Comparison of ENCODE assay signal across 16 mouse cellular contexts in the genomic region with DNA sequence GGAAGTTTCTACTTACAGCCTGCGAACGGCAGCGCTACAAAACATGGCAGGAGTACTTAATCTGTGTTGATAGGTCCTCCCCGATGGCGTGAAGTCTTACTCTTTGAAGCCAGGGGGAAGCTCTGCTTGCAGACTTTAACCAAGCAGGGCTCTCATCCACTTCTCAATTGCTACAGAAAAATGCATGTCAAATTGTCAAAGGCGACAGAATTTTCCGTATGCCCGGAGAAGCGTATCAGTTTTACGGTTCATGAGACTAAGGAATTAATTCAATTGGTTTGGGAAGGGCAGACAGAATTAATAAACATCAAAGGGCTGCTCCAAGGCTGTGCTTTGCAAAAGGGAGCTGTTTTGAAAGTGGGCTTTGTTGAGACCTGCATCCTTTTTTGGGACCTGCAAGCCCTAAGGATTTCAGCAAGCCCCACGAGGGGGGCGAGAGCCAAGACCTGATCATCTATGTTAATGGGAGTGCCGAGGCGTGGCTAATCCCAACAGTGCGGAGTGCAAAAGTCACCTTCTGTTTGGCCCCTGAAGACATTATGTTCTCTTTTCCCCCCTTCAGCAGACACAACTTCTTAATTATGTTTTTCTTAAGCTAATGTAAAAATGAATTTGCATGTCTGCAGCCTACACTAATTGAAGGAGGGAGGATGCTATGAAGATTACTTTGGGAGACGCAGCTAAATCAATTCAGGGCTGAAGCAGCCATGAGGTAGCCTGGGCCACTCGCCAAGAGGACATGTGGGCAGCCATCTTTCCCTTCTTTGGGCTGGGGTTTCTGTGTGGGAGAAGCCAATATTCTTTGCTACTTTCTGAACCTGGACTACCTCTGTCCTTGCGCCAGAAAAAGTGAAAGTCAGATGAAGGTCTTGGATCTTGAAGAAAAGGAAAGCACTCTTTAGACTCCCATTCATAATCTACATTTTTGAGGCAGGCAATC.
A peak's percentile ranks its signal among the peaks of the same experiment; 100 is the strongest.
DNase-seq lines count a peak whose midpoint lies in the region; ATAC-seq and TF ChIP-seq lines count a peak whose summit lies in the region.
"Had no signal": no experiment of that assay in that cellular context is flagged by ENCODE, and none has a peak within 500 bp of the region (broad histone marks: within the 10 kb centered on the region; RNA-seq: fewer than 3 reads in every experiment).

No protein-coding gene starts in this region.

- H3K27ac ChIP-seq in layer of hippocampus, adult 2 months, result no peak overlapping the region
- no peak overlapping the region for H3K27ac ChIP-seq in hindbrain, postnatal 0 days
- H3K27ac ChIP-seq in midbrain, embryonic 16.5 days (ENCODE audit: low read length), result no peak overlapping the region
- H3K27ac ChIP-seq: kidney, embryonic 15.5 days; liver, embryonic 15.5 days; neural tube, embryonic 15.5 days; stomach, embryonic 15.5 days had no signal

- no peak for ATAC-seq in hindbrain, postnatal 0 days
- peak; percentile 60; the same call in 1 of the 2 replicates for ATAC-seq in midbrain, embryonic 16.5 days

- H3K9me3 ChIP-seq in hindbrain, postnatal 0 days (ENCODE audit: low read length), result no peaks in the 10 kb centered on the region; the same call in 1 of the 2 replicates
- 0 out of 2 replicates have a peak, but pooled peaks cover 5% of the 10 kb centered on the region for H3K9me3 ChIP-seq in midbrain, embryonic 16.5 days (replicated peaks; ENCODE audit: control insufficient read depth, low read length, poor library complexity, severe bottlenecking)
- H3K9me3 ChIP-seq: neural tube, embryonic 15.5 days; stomach, embryonic 15.5 days had no signal

- H3K4me2 ChIP-seq in hindbrain, postnatal 0 days (ENCODE audit: low read depth, low read length), result no peak overlapping the region
- H3K4me2 ChIP-seq in midbrain, embryonic 16.5 days (ENCODE audit: low read length), result peak overlapping the region; percentile 4; the same call in 1 of the 2 replicates
- H3K4me2 ChIP-seq: kidney, embryonic 15.5 days; liver, embryonic 15.5 days; neural tube, embryonic 15.5 days; stomach, embryonic 15.5 days had no signal

- H3K36me3 ChIP-seq in hindbrain, postnatal 0 days (ENCODE audit: insufficient read depth, low read length), result no peaks in the 10 kb centered on the region
- H3K36me3 ChIP-seq in midbrain, embryonic 16.5 days (ENCODE audit: control insufficient read depth, insufficient read depth, low read length), result no peaks in the 10 kb centered on the region
- H3K36me3 ChIP-seq: kidney, embryonic 15.5 days; liver, embryonic 15.5 days; neural tube, embryonic 15.5 days; stomach, embryonic 15.5 days had no signal

- H3K4me1 ChIP-seq in hindbrain, postnatal 0 days (ENCODE audit: insufficient read depth, low read length), result no peaks in the 10 kb centered on the region
- H3K4me1 ChIP-seq in midbrain, embryonic 16.5 days (ENCODE audit: control insufficient read depth, insufficient read depth, low read length), result no peaks in the 10 kb centered on the region
- H3K4me1 ChIP-seq: kidney, embryonic 15.5 days; liver, embryonic 15.5 days; neural tube, embryonic 15.5 days; stomach, embryonic 15.5 days had no signal

- H3K27me3 ChIP-seq in hindbrain, postnatal 0 days (ENCODE audit: insufficient read depth, low read length), result no peaks in the 10 kb centered on the region
- H3K27me3 ChIP-seq in midbrain, embryonic 16.5 days (ENCODE audit: control insufficient read depth, insufficient read depth, low read depth, low read length), result no peaks in the 10 kb centered on the region
- H3K27me3 ChIP-seq: CH12.LX; kidney, embryonic 15.5 days; liver, embryonic 15.5 days; neural tube, embryonic 15.5 days; stomach, embryonic 15.5 days had no signal

- H3K4me3 ChIP-seq in layer of hippocampus, adult 2 months, result no peak overlapping the region
- no peak overlapping the region for H3K4me3 ChIP-seq in hindbrain, postnatal 0 days (ENCODE audit: low read length)
- H3K4me3 ChIP-seq in midbrain, embryonic 16.5 days (ENCODE audit: low read depth, low read length), result no peak overlapping the region
- H3K4me3 ChIP-seq: kidney, embryonic 15.5 days; liver, embryonic 15.5 days; neural tube, embryonic 15.5 days; stomach, embryonic 15.5 days had no signal

- no peak overlapping the region for H3K9ac ChIP-seq in hindbrain, postnatal 0 days (replicated peaks; ENCODE audit: low read length)
- H3K9ac ChIP-seq in midbrain, embryonic 16.5 days (ENCODE audit: low read depth, low read length), result no peak overlapping the region
- H3K9ac ChIP-seq: kidney, embryonic 15.5 days; liver, embryonic 15.5 days; neural tube, embryonic 15.5 days; stomach, embryonic 15.5 days had no signal

- TF ChIP-seq CTCF in layer of hippocampus, adult 2 months (conservative IDR thresholded peaks at IDR 0.05), result no peak
- TF ChIP-seq CTCF in hindbrain, postnatal 0 days (IDR thresholded peaks at IDR 0.05; ENCODE audit: low read depth), result no peak

- WGBS in hindbrain, postnatal 0 days, result 35% methylated on average over 18 of the region's 18 CpGs
- 27% methylated on average over 18 of the region's 18 CpGs for WGBS in midbrain, embryonic 16.5 days

- peak; percentile 84 to 89 for DNase-seq in cerebellum, postnatal 10 days
- DNase-seq in cerebellum, postnatal 36 days, result no peak
- DNase-seq in layer of hippocampus, adult 2 months (ENCODE audit: low spot score in 2 of 2), result peak; percentile 23 to 32
- DNase-seq in layer of hippocampus, adult 9-10 months (ENCODE audit: low spot score), result no peak
- peak; percentile 56 for DNase-seq in hindbrain, postnatal 0 days (ENCODE audit: low spot score)
- no peak for DNase-seq in kidney, adult 18-20 months
- no peak for DNase-seq in lung, postnatal 25 days (ENCODE audit: low spot score)
- DNase-seq: cerebellum, adult 9-10 months; lung, postnatal 4 days; thymus, postnatal 36 days had no signal

Comparison
In these comparisons a context has a peak if more than half of its experiments do, and no peak if none do; other contexts are left out.
1. DNase-seq: peak in cerebellum, postnatal 10 days (2 of 2), layer of hippocampus, adult 2 months (2 of 2) and hindbrain, postnatal 0 days (single experiment); none in cerebellum, postnatal 36 days (0 of 2), layer of hippocampus, adult 9-10 months (single experiment), kidney, adult 18-20 months (single experiment) and lung, postnatal 25 days (single experiment).